Mouse (Mus musculus): ENCODE measurements around the gene Spag4. TPM values are rescaled to one million over a fixed set of nuclear protein-coding genes. Genes with fewer than 3 reads are reported as not detected.

Spag4 gene
- polyA plus RNA-seq, 1 experiment from 2014 or later, result 5.2 TPM

DNA sequence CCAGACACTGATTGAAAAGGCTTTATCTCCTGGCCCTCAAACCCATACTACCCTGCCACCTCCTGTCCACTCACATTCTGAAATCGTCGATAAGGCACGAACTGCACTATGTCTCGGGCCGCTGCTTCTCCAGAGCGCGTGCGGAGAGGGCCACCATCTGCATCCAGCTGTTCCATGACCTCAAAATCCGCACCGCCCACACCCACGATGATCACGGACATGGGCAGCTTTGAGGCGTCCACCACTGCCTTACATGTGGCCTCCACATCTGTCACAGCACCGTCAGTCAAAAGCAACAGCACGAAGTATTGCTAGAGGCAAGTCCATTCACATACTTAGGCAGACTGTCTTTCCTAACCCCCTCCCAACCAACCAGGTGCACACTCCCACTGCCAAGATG, 8.8 kb downstream of the Spag4 start:
- H3K4me3 ChIP-seq, result no peak overlapping the region
- no peaks in the 10 kb centered on the region for H3K4me1 ChIP-seq
- H3K9ac ChIP-seq, result no peak overlapping the region
- H3K36me3 ChIP-seq (ENCODE audit: poor library complexity, severe bottlenecking), result peaks cover 97% of the 10 kb centered on the region
- H3K9me3 ChIP-seq (replicated peaks), result no peaks in the 10 kb centered on the region
- H3K4me2 ChIP-seq, result no peak overlapping the region
- ATAC-seq, result no peak
- WGBS, result 96% methylated on average over 15 of the region's 15 CpGs
- no peak overlapping the region for H3K27ac ChIP-seq
- no peaks in the 10 kb centered on the region for H3K27me3 ChIP-seq

DNA sequence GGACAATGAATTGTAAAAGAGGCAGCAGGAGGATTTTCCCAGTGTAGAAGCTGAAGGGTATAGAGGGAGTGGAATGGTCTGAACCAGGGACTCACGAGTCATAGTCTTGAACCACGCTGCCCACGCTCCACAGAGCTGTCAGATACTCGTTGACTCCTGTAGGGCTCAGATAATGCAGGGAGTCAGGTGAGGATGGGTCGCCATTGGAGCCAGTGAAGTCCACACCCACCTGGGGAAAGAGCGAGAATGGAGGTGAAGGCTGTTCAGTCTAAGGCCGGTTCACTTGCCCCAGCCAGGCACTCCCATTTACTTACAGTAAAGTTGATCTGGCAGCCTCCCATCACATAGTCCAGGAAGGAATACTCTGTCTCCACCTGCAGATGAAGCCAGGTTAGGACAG, 12.5 kb downstream of the Spag4 start:
- no peak for ATAC-seq
- 94% methylated on average over 7 of the region's 7 CpGs for WGBS

DNA sequence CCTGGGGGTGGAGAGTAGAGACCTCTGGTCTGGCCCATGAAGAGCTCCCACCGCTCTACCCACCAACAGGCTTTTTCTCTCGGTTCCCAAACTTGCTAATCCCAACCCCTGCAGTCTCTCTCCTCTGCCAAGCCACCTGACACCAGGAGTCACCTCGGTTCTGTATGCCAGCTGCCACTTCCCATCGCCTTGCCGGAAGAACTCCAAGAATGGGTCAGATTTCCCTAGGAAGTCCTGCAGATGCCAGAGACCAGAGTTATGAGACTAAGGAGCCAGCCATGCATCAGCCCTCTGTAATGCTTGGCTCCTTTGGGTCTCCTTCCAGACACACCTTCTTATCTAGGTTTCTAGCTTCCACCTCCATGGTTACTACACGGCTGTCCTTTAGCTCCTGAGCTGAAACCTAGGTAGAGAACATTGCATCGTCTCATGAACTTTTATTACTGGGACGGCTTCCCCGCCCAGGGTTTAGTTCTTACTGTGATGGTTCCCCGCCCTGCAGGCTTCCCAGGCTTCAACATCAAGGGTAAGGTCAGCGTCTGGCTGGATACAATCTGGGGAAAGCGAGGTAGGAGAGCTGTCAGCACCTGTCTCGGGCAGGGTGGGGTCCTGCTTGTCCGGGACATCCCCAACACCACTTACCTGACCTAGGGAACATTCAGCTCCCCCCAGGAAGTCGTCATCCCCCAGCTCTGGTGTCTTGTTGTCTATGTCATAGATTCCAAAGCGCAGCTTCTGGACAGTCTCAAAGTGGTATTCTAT, 13.6 kb downstream of the Spag4 start:
- Histone ChIP-seq H3K4me1 (peaks cover 16% of the 10 kb centered on the region; the same call in 1 of the 2 replicates), H3K36me3 (ENCODE audit: poor library complexity, severe bottlenecking) (peaks cover 55% of the 10 kb centered on the region), H3K9ac (no peak overlapping the region), H3K27ac (no peak overlapping the region), H3K4me2 (no peak overlapping the region), H3K27me3 (no peaks in the 10 kb centered on the region), H3K4me3 (no peak overlapping the region), H3K9me3 (replicated peaks) (no peaks in the 10 kb centered on the region)
- WGBS, result 92% methylated on average over 16 of the region's 16 CpGs
- no peak for ATAC-seq

More for the DNA sequence above, 12.5 kb downstream of the Spag4 start:
- peaks cover 16% of the 10 kb centered on the region; the same call in 1 of the 2 replicates for H3K4me1 ChIP-seq
- H3K4me3 ChIP-seq, result no peak overlapping the region
- no peaks in the 10 kb centered on the region for H3K9me3 ChIP-seq (replicated peaks)
- no peak overlapping the region for H3K27ac ChIP-seq
- peaks cover 67% of the 10 kb centered on the region for H3K36me3 ChIP-seq (ENCODE audit: poor library complexity, severe bottlenecking)
- H3K27me3 ChIP-seq, result no peaks in the 10 kb centered on the region
- no peak overlapping the region for H3K4me2 ChIP-seq
- no peak overlapping the region for H3K9ac ChIP-seq

DNA sequence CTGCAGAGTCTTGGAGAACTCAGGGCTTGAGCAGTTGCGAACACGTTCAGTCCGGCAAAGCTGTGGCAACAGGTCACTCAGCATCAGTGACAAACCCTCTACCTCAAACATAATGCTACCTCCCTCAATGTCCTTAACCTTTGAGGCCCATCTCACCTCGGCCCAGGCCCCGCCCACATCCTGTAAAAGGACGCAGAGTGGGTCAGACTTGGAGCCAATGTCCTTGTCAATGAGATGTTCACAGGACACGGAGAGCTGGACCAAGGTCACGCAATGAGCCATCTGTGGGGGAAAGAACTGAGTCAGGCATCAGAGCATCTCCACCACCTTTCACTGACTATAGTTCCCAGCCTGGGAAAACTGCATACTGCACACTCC, 14.2 kb downstream of the Spag4 start:
- H3K27me3 ChIP-seq, result no peaks in the 10 kb centered on the region
- H3K4me2 ChIP-seq, result no peak overlapping the region
- H3K9me3 ChIP-seq (replicated peaks), result no peaks in the 10 kb centered on the region
- ATAC-seq, result no peak
- no peak overlapping the region for H3K9ac ChIP-seq
- H3K27ac ChIP-seq, result no peak overlapping the region
- WGBS, result 94% methylated on average over 8 of the region's 8 CpGs
- no peak overlapping the region for H3K4me3 ChIP-seq
- peaks cover 49% of the 10 kb centered on the region for H3K36me3 ChIP-seq (ENCODE audit: poor library complexity, severe bottlenecking)
- peaks cover 16% of the 10 kb centered on the region; the same call in 1 of the 2 replicates for H3K4me1 ChIP-seq

DNA sequence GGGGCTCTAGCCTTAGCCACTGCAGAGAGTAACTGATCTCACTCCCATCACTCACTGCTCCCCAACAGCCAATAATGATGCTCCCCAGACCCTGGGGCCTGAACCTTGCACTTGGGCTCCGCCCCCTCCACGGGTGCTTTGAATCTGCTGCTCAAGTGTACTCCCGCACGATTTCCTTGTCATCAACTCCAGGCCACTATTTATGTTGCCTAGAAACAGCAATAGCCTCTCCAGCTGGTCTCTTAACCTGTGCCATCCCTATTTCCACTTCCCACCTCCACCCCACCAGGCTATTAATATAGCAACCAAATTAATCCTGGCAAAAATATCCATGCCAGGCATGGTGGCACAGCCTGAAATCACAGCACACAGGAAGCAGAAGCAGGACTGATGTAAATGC, 14.7 kb downstream of the Spag4 start:
- Histone ChIP-seq H3K4me3 (no peak overlapping the region), H3K9ac (no peak overlapping the region), H3K4me1 (peaks cover 16% of the 10 kb centered on the region; the same call in 1 of the 2 replicates), H3K4me2 (no peak overlapping the region), H3K9me3 (replicated peaks) (no peaks in the 10 kb centered on the region), H3K27ac (peak overlapping the region; percentile 10; the same call in 1 of the 2 replicates), H3K36me3 (ENCODE audit: poor library complexity, severe bottlenecking) (peaks cover 44% of the 10 kb centered on the region), H3K27me3 (no peaks in the 10 kb centered on the region)
- 49% methylated on average over 4 of the region's 4 CpGs for WGBS
- no peak for ATAC-seq

DNA sequence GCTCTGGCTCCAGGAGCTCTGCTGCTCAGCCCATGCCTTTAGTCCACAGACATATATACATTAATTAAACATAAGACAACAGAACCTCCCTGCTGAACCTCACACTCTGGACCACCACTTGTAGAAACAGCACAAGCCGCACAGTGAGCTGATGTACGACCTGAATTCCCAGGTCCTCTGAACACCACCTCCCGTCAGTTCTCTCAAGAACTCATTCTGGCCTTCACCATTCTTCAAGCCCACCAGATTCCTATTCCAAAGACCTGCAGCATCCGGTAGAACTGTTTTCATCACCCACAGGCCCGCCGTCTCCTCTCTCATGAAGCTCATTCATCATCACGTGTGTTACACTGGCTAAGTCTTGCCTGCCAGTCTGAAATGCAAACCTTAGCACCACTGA, 15.4 kb downstream of the Spag4 start:
- Histone ChIP-seq H3K9me3 (replicated peaks) (no peaks in the 10 kb centered on the region), H3K4me1 (peaks cover 16% of the 10 kb centered on the region; the same call in 1 of the 2 replicates), H3K27me3 (no peaks in the 10 kb centered on the region), H3K36me3 (ENCODE audit: poor library complexity, severe bottlenecking) (peaks cover 37% of the 10 kb centered on the region), H3K4me2 (no peak overlapping the region), H3K4me3 (no peak overlapping the region), H3K27ac (peak overlapping the region; percentile 10; the same call in 1 of the 2 replicates), H3K9ac (no peak overlapping the region)
- WGBS, result 88% methylated on average over 7 of the region's 7 CpGs
- no peak for ATAC-seq

DNA sequence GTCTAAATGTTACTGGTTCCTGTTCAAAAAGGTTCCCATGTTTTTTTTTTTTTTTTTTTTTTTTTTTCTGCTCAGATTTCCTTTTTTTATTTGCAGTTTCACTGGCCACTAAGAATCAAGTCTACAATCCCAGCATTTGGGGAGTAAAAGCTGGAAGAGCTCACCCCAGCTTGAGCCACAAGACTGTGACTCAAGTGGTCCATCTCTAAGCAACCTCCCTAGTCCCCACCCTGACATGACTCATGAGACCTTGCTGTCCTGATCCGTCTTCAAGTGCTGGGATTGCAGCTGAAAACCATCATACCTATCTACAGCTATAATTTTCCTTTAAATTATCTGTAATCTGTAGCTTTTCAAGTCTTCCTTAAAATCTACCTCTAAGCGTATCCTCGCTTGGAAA, 19.6 kb downstream of the Spag4 start:
- no peak for ATAC-seq
- H3K9me3 ChIP-seq (replicated peaks), result no peaks in the 10 kb centered on the region
- peaks cover 8% of the 10 kb centered on the region; the same call in 1 of the 2 replicates for H3K36me3 ChIP-seq (ENCODE audit: poor library complexity, severe bottlenecking)
- H3K4me3 ChIP-seq, result no peak overlapping the region
- H3K4me2 ChIP-seq, result no peak overlapping the region
- H3K27ac ChIP-seq, result no peak overlapping the region
- 97% methylated on average over 3 of the region's 3 CpGs for WGBS
- peaks cover 17% of the 10 kb centered on the region; the same call in 1 of the 2 replicates for H3K4me1 ChIP-seq
- H3K9ac ChIP-seq, result no peak overlapping the region
- H3K27me3 ChIP-seq, result no peaks in the 10 kb centered on the region

DNA sequence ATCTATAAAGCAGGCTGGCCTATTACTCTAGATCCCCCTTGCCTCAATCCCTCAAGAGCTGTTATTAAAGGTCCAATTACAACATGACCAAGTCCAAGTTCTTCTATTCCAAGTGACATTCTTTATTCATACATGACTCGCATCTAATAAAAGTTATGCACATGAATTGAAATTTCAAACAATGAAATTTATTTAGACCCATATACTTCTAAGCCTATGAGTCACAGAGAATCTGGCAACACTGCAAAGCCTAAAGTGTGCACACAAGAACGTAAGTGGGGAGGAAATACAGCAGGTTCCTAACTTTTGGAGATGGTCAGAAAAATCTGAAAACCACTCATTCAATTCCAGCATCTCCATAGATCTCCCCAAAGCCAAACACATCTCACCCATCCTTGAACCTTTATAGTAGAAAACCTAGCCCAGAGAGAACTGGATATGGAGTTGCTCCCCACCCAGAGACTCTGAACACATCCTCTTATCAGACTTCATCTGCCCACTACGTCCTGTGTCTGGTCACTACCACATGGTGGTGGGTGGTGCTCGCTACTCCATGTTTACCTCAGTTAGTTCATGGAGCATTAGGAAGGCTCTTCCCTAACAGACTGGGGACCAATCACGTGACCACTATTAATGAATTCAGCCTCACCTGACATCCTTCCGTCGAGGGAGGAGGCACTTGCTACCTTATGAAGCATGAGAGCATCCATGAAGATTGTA, 22.6 kb downstream of the Spag4 start:
- Histone ChIP-seq H3K4me3 (no peak overlapping the region), H3K27ac (no peak overlapping the region), H3K4me1 (peaks cover 26% of the 10 kb centered on the region), H3K27me3 (no peaks in the 10 kb centered on the region), H3K9ac (no peak overlapping the region), H3K4me2 (no peak overlapping the region), H3K36me3 (ENCODE audit: poor library complexity, severe bottlenecking) (peaks cover 8% of the 10 kb centered on the region; the same call in 1 of the 2 replicates), H3K9me3 (replicated peaks) (no peaks in the 10 kb centered on the region)
- no peak for ATAC-seq
- 95% methylated on average over 7 of the region's 7 CpGs for WGBS

DNA sequence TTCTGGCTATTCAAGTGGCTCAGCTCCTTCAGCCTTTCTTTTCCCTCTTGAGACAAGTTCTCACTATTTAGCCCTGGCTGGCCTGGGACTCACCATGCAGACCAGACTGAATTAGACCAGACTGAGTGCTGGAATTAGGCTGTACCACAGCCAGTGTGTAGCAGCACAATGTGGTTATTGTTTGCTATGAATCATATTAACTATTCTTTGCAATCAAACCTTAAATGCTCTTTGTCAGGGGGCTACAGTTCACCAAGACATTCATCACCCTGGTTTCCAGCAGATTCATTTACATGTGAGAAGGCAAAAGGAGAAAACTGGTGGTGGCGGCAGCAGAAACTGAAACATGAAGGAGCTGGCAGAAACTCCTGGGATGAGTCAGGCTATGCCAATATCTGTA, 24.8 kb downstream of the Spag4 start:
- peaks cover 8% of the 10 kb centered on the region; the same call in 1 of the 2 replicates for H3K36me3 ChIP-seq (ENCODE audit: poor library complexity, severe bottlenecking)
- H3K4me2 ChIP-seq, result no peak overlapping the region
- no peak overlapping the region; the same call in 1 of the 2 replicates for H3K27ac ChIP-seq
- H3K4me3 ChIP-seq, result no peak overlapping the region
- WGBS, result 35% methylated on average over 1 of the region's 1 CpGs
- peak; percentile 57; the same call in 1 of the 2 replicates for ATAC-seq
- H3K27me3 ChIP-seq, result no peaks in the 10 kb centered on the region
- no peak overlapping the region for H3K9ac ChIP-seq
- peaks cover 26% of the 10 kb centered on the region for H3K4me1 ChIP-seq
- H3K9me3 ChIP-seq (replicated peaks), result no peaks in the 10 kb centered on the region

DNA sequence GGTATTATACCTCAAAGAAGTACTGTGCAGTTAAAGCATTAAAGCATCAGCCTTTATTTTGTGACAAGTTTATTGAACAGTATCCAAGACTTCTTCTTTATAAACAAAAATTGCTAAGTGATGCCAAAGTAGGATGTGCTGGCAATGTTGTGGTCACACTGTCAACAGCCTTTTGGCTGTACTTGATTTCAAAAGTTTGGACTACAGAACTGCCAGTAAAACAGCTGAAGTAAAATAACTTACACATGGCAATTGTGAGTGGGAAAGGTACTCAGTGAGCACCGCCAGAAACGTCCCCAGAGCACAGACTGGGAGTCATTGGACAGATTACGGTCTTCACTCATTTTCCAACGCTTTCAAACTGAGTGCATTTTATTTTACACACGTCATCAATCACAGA, 27.0 kb downstream of the Spag4 start:
- Histone ChIP-seq H3K4me3 (no peak overlapping the region), H3K27me3 (no peaks in the 10 kb centered on the region), H3K4me2 (no peak overlapping the region), H3K27ac (no peak overlapping the region), H3K4me1 (peaks cover 26% of the 10 kb centered on the region), H3K9me3 (replicated peaks) (no peaks in the 10 kb centered on the region), H3K36me3 (ENCODE audit: poor library complexity, severe bottlenecking) (peaks cover 27% of the 10 kb centered on the region), H3K9ac (no peak overlapping the region)
- 88% methylated on average over 5 of the region's 5 CpGs for WGBS
- ATAC-seq, result no peak

DNA sequence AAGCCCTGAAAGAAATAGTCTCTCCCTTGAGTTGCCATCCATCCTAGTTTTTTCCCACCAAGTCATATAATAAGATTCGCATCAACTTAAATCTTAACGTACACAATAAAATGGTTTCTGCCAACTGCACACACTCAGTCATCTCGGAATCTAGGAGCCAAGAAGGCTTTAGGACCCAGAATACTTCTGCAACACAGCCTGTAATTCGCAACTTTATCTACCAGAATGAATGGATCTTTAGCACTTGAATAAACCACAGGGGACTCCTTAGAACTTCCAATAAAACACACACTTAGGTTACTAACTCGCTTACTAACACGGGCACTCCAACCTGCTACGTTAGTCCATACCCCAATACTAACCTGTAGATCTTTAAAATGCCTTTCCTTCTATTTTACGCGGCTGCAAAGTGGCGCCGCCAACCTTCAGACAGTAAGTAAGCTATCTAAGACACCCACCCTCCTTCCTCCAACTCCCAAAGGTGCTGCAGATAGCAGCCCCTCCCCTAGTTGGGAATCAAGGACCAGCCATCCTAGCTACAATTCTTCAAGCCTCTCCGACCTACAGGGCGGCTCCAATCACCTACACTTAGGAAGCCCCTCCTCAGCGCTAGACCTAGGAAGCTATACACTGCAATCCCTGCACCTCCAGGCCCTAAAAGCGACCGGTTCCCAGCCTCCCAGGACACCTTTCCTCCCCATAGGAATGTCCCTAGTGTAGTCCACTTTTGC, 45.8 kb downstream of the Spag4 start:
- H3K27ac ChIP-seq, result peak overlapping the region; percentile 91
- H3K4me2 ChIP-seq, result peak overlapping the region; percentile 68
- under 1% methylated on average over 16 of the region's 16 CpGs for WGBS
- no peaks in the 10 kb centered on the region for H3K9me3 ChIP-seq (replicated peaks)
- no peaks in the 10 kb centered on the region for H3K36me3 ChIP-seq (ENCODE audit: poor library complexity, severe bottlenecking)
- peak overlapping the region; percentile 97 for H3K4me3 ChIP-seq
- peak overlapping the region; percentile 95 for H3K9ac ChIP-seq
- H3K4me1 ChIP-seq, result peaks cover 20% of the 10 kb centered on the region
- no peaks in the 10 kb centered on the region for H3K27me3 ChIP-seq
- peak; percentile 60 for ATAC-seq

Measured in forebrain, embryonic 13.5 days (tissue).